Mouse (Mus musculus): ENCODE results near the gene Cnih3.

Gene Cnih3

GRCm38 (mm10) chr1:181352043-181352366 is 423 bp upstream of the Cnih3 start:
- no peak for DNase-seq (ENCODE audit: low spot score in 2 of 2)

GRCm38 (mm10) chr1:181353200-181354097 is 1.0 kb downstream of the Cnih3 start:
- no peak for DNase-seq (ENCODE audit: low spot score in 2 of 2)

- DNase-seq (ENCODE audit: low spot score in 2 of 2), result no peak
Measured at GRCm38 (mm10) chr1:181355683-181356082, 3.3 kb downstream of the Cnih3 start.

- DNase-seq (ENCODE audit: low spot score in 2 of 2), result no peak
Measured at GRCm38 (mm10) chr1:181357870-181358269, 5.4 kb downstream of the Cnih3 start.

GRCm38 (mm10) chr1:181358526-181358925 is 6.1 kb downstream of the Cnih3 start:
- DNase-seq (ENCODE audit: low spot score in 2 of 2), result no peak

- no peak for DNase-seq (ENCODE audit: low spot score in 2 of 2)
Measured at GRCm38 (mm10) chr1:181360732-181361131, 8.3 kb downstream of the Cnih3 start.

GRCm38 (mm10) chr1:181364025-181364424 is 11.6 kb downstream of the Cnih3 start:
- no peak for DNase-seq (ENCODE audit: low spot score in 2 of 2)

GRCm38 (mm10) chr1:181365376-181365775 is 12.9 kb downstream of the Cnih3 start:
- no peak for DNase-seq (ENCODE audit: low spot score in 2 of 2)

- peak in 1 of 2 experiments; percentile 60 for DNase-seq (ENCODE audit: low spot score in 2 of 2)
Measured at GRCm38 (mm10) chr1:181368789-181369570, 16.6 kb downstream of the Cnih3 start.

- DNase-seq (ENCODE audit: low spot score in 2 of 2), result no peak
Measured at GRCm38 (mm10) chr1:181370370-181370769, 17.9 kb downstream of the Cnih3 start.

GRCm38 (mm10) chr1:181371226-181371625 is 18.8 kb downstream of the Cnih3 start:
- DNase-seq (ENCODE audit: low spot score in 2 of 2), result no peak

GRCm38 (mm10) chr1:181372306-181372705 is 19.9 kb downstream of the Cnih3 start:
- DNase-seq (ENCODE audit: low spot score in 2 of 2), result no peak

- no peak for DNase-seq (ENCODE audit: low spot score in 2 of 2)
Measured at GRCm38 (mm10) chr1:181374627-181375374, 22.4 kb downstream of the Cnih3 start.

GRCm38 (mm10) chr1:181376431-181376830 is 24.0 kb downstream of the Cnih3 start:
- DNase-seq (ENCODE audit: low spot score in 2 of 2), result no peak

- peak in 1 of 2 experiments; percentile 41 for DNase-seq (ENCODE audit: low spot score in 2 of 2)
Measured at GRCm38 (mm10) chr1:181379664-181380063, 27.2 kb downstream of the Cnih3 start.

- peak; percentile 40 to 56 for DNase-seq (ENCODE audit: low spot score in 2 of 2)
Measured at GRCm38 (mm10) chr1:181381410-181382010, 29.1 kb downstream of the Cnih3 start.

GRCm38 (mm10) chr1:181389264-181389663 is 36.8 kb downstream of the Cnih3 start:
- DNase-seq (ENCODE audit: low spot score in 2 of 2), result no peak

- DNase-seq (ENCODE audit: low spot score in 2 of 2), result no peak
Measured at GRCm38 (mm10) chr1:181392489-181392888, 40.1 kb downstream of the Cnih3 start.

GRCm38 (mm10) chr1:181393250-181394149 is 41.1 kb downstream of the Cnih3 start:
- DNase-seq (ENCODE audit: low spot score in 2 of 2), result peak; percentile 67 to 70

- no peak for DNase-seq (ENCODE audit: low spot score in 2 of 2)
Measured at GRCm38 (mm10) chr1:181395234-181395828, 42.9 kb downstream of the Cnih3 start.
